Mouse (Mus musculus) urinary bladder, postnatal 4 days (tissue): ENCODE results near the gene Sox11.

ENCODE experiments used
- DNase-seq, 2 experiments: peaks; one replicate each; pipeline ENCODE4 v3.0.0; 2021 to 2022; ENCODE audit warnings: low spot score in 2 of 2

The Sox11 gene

GRCm38 (mm10) chr12:27341871-27342690 lies at the start of gene Sox11:
Gene Sox11, minus strand, starts transcription at chr12:27342574.
- peak in 1 of 2 experiments; percentile 31 for DNase-seq

- no peak for DNase-seq
Measured at GRCm38 (mm10) chr12:27391652-27392305, 49.4 kb upstream of the Sox11 start.

- no peak for DNase-seq
Measured at GRCm38 (mm10) chr12:27390439-27390838, 48.1 kb upstream of the Sox11 start.

- no peak for DNase-seq
Measured at GRCm38 (mm10) chr12:27389429-27389828, 47.1 kb upstream of the Sox11 start.

GRCm38 (mm10) chr12:27372505-27372904 lies 30.1 kb upstream of the Sox11 start:
- DNase-seq = no peak

GRCm38 (mm10) chr12:27370756-27371155 lies 28.4 kb upstream of the Sox11 start:
- no peak for DNase-seq

GRCm38 (mm10) chr12:27367476-27367875 lies 25.1 kb upstream of the Sox11 start:
- no peak for DNase-seq

- no peak for DNase-seq
Measured at GRCm38 (mm10) chr12:27363840-27364640, 21.7 kb upstream of the Sox11 start.

GRCm38 (mm10) chr12:27357076-27357637 lies 14.8 kb upstream of the Sox11 start:
- DNase-seq = peak in 1 of 2 experiments; percentile 64

- DNase-seq = no peak
Measured at GRCm38 (mm10) chr12:27356571-27356970, 14.2 kb upstream of the Sox11 start.

GRCm38 (mm10) chr12:27343606-27344410 lies 1.4 kb upstream of the Sox11 start:
- DNase-seq = no peak

GRCm38 (mm10) chr12:27342691-27343605 lies 574 bp upstream of the Sox11 start:
- peak; percentile 83 to 85 for DNase-seq

- DNase-seq = peak in 1 of 2 experiments; percentile 59
Measured at GRCm38 (mm10) chr12:27341130-27341870, 1.1 kb downstream of the Sox11 start.

- no peak for DNase-seq
Measured at GRCm38 (mm10) chr12:27340451-27341035, 1.8 kb downstream of the Sox11 start.

GRCm38 (mm10) chr12:27339171-27339751 lies 3.1 kb downstream of the Sox11 start:
- DNase-seq = peak in 1 of 2 experiments; percentile 22

- DNase-seq = no peak
Measured at GRCm38 (mm10) chr12:27338721-27339170, 3.6 kb downstream of the Sox11 start.

- DNase-seq = no peak
Measured at GRCm38 (mm10) chr12:27338116-27338515, 4.3 kb downstream of the Sox11 start.

GRCm38 (mm10) chr12:27337482-27337881 lies 4.9 kb downstream of the Sox11 start:
- DNase-seq = no peak
